Mouse (Mus musculus): ENCODE results near the gene Slc25a34. TPM values are rescaled to one million over a fixed set of nuclear protein-coding genes. Genes with fewer than 3 reads are reported as not detected.
A peak's percentile ranks its signal among the peaks of the same experiment; 100 is the strongest.

Slc25a34 gene
- polyA plus RNA-seq, 1 experiment from 2014 or later = 3.3 TPM

DNA sequence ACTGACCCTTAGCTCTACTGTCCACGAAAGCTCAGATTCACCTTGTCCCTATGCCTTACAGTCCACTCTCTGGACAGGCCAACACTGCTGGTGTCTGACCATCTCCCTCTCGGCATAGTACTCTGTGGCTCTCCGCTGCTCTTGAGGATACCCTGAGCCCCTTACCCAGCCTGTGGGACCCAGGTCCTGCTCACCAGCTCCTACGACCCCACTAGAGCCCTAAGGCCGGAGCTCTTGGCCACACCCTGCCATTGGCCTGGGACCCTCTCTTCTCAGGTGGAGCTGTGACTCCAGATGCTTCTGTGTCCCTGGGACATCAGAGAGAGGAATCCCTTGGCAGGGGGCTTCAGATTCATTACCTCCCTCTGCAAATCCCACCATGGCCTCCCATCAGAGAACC, 18.2 kb downstream of the Slc25a34 start:
- Histone ChIP-seq H3K9ac (no peak overlapping the region), H3K4me1 (replicated peaks) (peaks cover 23% of the 10 kb centered on the region), H3K9me3 (no peaks in the 10 kb centered on the region), H3K36me3 (no peaks in the 10 kb centered on the region), H3K27ac (0 out of 2 replicates have a peak overlapping the region, but pooled peaks have one; percentile 13), H3K4me2 (replicated peaks) (no peak overlapping the region), H3K4me3 (replicated peaks) (no peak overlapping the region), H3K27me3 (replicated peaks) (no peaks in the 10 kb centered on the region)
- 86% methylated on average over 5 of the region's 5 CpGs for WGBS
- no peak for ATAC-seq

DNA sequence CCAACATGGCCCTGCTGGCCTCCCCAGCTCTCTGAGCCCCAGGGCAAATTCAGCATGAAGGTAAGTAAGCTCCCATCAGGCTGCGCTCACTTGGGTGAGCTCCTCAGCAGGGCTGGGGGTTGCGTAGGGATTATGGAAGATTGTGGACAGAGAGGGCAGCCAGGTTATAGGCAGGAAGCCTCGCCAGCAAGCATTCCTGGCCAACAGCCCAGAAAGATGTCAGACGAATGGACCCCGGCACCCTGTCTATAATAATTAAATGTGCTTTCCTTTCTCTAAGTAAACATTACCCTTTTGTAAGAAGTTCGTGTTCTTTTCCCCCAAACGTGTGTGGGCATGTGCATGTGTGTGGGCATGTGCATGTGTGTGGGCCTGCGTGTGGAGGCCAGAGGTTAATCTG, 19.1 kb downstream of the Slc25a34 start:
- Histone ChIP-seq H3K27ac (peak overlapping the region; percentile 48; the same call in 1 of the 2 replicates), H3K36me3 (no peaks in the 10 kb centered on the region), H3K27me3 (replicated peaks) (no peaks in the 10 kb centered on the region), H3K9ac (no peak overlapping the region), H3K9me3 (no peaks in the 10 kb centered on the region), H3K4me2 (replicated peaks) (0 out of 2 replicates have a peak overlapping the region, but pooled peaks have one; percentile 17), H3K4me1 (replicated peaks) (peaks cover 29% of the 10 kb centered on the region), H3K4me3 (replicated peaks) (no peak overlapping the region)
- no peak for ATAC-seq
- WGBS = 39% methylated on average over 8 of the region's 8 CpGs

DNA sequence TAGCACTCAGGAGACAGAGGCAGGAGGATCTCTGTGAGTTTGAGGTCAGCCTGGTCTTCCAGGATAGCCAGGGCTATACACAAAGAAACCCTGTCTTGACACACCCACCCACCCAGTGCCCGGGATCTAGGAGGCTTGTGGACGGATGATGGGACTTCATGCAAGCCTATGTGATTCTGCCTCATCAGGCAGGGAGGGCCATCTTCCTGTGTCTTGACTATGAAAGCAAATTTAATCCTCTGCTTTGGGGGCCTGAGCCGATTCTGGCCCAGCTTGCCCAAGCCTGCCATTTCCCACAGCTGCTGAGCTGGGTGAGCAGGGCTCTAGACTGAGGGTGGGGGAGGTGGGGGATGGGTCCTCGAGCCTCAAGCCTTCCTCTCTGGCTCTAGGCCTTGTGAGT, 19.7 kb downstream of the Slc25a34 start:
- Histone ChIP-seq H3K4me1 (replicated peaks) (peaks cover 33% of the 10 kb centered on the region), H3K9me3 (no peaks in the 10 kb centered on the region), H3K4me2 (replicated peaks) (no peak overlapping the region), H3K27me3 (replicated peaks) (no peaks in the 10 kb centered on the region), H3K4me3 (replicated peaks) (no peak overlapping the region), H3K9ac (no peak overlapping the region), H3K27ac (peak overlapping the region; percentile 48; the same call in 1 of the 2 replicates), H3K36me3 (no peaks in the 10 kb centered on the region)
- WGBS = 70% methylated on average over 4 of the region's 4 CpGs
- no peak for ATAC-seq

DNA sequence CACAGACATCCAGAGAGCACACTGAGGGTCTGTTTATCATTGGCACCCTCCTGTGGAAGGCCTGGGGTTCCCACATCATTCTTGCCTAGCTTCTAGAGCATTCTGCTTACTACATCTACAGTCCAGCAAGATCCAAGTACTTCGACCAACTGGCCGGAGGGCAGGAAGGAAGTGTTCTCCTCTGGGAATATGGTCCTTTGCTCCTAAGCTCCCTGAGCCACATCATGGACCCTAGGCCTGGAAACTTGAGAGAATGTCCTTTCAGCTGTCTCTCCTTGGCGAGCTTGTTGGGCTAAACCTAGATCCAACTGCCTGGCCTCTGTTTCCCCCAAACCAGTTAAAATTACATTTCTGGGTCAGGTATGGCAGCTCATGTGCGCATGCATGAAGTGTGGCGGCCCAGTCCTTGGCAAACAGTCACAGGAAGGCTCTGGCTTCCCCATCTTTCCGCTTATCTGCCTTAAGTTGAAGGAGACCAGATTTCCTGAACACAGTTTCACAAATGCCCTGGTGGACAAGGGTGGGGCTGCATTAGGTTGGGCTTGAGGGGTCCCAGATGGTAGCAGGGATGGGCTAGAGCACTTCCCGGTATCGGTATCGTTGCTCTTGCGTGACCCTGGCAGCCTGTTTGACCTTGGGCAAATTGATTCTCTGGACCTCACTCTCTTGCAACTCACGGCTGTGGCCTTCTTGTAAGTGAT, 20.9 kb downstream of the Slc25a34 start:
- Histone ChIP-seq H3K9me3 (no peaks in the 10 kb centered on the region), H3K36me3 (no peaks in the 10 kb centered on the region), H3K4me3 (replicated peaks) (no peak overlapping the region), H3K27me3 (replicated peaks) (no peaks in the 10 kb centered on the region), H3K4me2 (replicated peaks) (no peak overlapping the region), H3K9ac (no peak overlapping the region), H3K4me1 (replicated peaks) (peaks cover 41% of the 10 kb centered on the region), H3K27ac (peak overlapping the region; percentile 22; the same call in 1 of the 2 replicates)
- 69% methylated on average over 11 of the region's 11 CpGs for WGBS
- no peak for ATAC-seq

DNA sequence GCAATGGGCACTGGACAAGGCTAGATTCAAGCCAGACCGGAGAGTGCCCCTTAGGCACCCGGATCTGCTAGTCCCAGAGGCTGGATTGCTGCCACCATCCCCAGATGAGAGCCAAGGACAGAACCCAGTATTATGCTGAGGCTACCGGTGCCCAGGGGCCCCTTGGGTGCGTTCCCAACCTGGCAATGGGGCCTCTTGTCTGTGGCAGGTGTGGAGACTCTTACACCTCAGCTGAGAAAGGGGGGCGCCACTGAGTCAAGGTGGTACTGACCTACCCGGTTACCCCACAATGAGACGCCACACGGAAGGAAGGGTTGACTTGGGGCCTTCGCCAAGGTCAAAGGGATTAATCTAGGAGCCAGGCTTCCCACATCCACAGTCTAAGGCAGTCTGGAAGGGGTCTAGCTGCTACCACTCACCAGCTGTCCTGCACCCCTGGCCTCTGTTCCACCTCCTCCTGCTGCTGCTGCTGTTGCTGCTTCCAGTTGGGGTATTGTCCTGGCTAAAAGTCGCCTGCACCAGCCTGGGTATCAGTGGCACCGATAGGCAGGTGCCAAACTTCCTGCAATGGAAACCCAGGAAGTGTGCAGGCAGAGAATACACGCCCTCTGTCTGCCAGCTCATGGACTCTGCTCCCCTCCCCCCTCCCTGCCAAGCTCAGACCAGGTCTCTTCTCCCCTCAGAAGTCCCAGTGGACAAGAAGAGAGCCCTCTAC, 22.3 kb downstream of the Slc25a34 start:
- no peak overlapping the region for H3K9ac ChIP-seq
- 0 out of 2 replicates have a peak overlapping the region, but pooled peaks have one; percentile 20 for H3K4me2 ChIP-seq (replicated peaks)
- H3K4me3 ChIP-seq (replicated peaks) = no peak overlapping the region
- H3K27me3 ChIP-seq (replicated peaks) = no peaks in the 10 kb centered on the region
- no peaks in the 10 kb centered on the region for H3K9me3 ChIP-seq
- no peaks in the 10 kb centered on the region for H3K36me3 ChIP-seq
- ATAC-seq = no peak
- no peak overlapping the region for H3K27ac ChIP-seq
- peaks cover 50% of the 10 kb centered on the region for H3K4me1 ChIP-seq (replicated peaks)
- 74% methylated on average over 12 of the region's 12 CpGs for WGBS

DNA sequence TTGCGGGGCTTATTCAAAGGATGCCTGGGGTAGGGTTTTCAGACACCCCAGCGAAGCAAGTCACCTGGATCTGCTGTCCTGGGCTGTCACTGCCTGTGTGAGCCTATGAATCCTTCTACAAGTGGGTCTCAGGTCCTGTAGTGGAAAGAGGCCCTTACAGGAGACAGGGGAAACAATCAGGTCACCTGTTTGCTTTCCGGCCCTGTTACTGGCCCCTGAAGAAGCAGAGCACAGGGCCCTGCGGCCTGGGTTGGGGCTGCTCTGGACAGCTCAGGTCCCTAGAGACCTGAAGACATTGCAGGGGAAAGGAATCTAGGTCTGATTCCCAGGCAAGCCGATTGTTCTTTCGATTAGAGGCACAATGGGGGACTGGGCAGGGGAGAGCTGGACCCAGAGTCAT, 23.3 kb downstream of the Slc25a34 start:
- Histone ChIP-seq H3K36me3 (no peaks in the 10 kb centered on the region), H3K27ac (peak overlapping the region; percentile 91), H3K9me3 (no peaks in the 10 kb centered on the region), H3K9ac (peak overlapping the region; percentile 84; the same call in 1 of the 2 replicates), H3K27me3 (replicated peaks) (no peaks in the 10 kb centered on the region), H3K4me1 (replicated peaks) (peaks cover 50% of the 10 kb centered on the region), H3K4me3 (replicated peaks) (peak overlapping the region; percentile 74; the same call in 1 of the 2 replicates), H3K4me2 (replicated peaks) (peak overlapping the region; percentile 90)
- WGBS = 41% methylated on average over 6 of the region's 6 CpGs
- ATAC-seq = peak; percentile 17; the same call in 1 of the 2 replicates

DNA sequence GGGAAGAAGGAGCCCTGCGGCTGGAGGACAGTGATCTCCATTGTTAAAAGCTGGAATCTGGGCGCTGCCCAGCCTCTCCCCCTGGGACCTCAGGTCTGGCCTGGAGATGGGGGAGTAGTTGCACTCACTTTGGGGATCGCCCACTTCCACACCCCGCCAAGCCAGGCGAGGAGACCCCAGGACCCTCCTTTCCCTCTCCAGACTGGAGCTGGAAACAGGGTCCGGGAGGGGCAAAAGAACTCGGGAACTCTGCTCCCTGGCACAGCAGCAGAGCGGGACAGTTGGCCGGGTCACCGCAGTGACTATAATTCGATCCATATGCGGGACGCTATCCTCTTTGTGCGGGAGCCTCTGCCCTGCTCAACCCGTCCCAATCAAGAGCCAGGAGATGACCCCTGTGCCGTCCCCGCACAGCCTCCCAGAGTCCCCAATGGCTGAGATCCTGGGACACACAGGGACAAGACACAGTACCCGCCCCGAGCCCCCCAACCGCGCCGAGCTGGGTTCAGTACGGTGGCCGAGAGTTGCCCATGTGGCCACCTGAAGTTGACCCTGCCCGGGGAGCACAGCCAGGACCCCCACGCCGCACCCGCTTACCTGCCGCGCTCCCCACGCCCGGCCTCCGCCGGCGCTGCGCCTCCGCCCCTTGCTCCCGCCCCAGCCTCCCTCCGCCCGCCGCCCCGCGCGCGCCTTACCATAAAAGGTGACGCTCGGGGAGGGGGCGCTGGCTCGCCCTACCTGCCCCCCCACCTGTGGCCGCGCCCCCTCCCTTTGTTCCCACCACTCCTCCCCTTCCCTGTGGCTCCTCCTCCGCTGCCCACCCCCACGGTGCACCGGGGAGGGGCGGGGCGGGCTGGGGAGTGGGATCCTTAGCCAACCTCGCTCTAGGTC, 24.1 kb downstream of the Slc25a34 start:
- peaks cover 44% of the 10 kb centered on the region for H3K4me1 ChIP-seq (replicated peaks)
- H3K27ac ChIP-seq = peak overlapping the region; percentile 91
- H3K4me2 ChIP-seq (replicated peaks) = peak overlapping the region; percentile 90
- H3K36me3 ChIP-seq = peaks cover 7% of the 10 kb centered on the region
- peak overlapping the region; percentile 74 for H3K4me3 ChIP-seq (replicated peaks)
- H3K9ac ChIP-seq = peak overlapping the region; percentile 84
- WGBS = under 1% methylated on average over 43 of the region's 57 CpGs
- H3K27me3 ChIP-seq (replicated peaks) = no peaks in the 10 kb centered on the region
- no peaks in the 10 kb centered on the region for H3K9me3 ChIP-seq
- peak; percentile 29 for ATAC-seq

DNA sequence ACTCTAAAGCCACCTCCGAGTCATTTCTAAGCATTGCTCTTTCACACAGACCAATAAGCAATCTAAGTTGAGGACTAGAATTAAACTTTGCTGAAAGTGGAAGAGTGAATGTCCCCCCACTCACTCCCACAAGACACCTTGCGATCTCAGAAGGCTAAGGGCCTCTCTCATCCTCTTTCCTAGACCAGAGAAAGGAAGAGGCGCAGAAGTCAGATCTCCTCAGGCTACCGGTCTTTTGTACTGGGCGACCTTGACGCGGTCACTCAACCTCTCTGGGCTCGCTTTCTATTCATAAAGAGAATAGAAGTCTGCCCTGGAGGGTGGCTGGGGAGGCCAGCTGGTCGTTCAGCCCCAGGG, 24.7 kb downstream of the Slc25a34 start:
- Histone ChIP-seq H3K36me3 (peaks cover 12% of the 10 kb centered on the region), H3K4me1 (replicated peaks) (peaks cover 38% of the 10 kb centered on the region), H3K4me3 (replicated peaks) (peak overlapping the region; percentile 74), H3K4me2 (replicated peaks) (peak overlapping the region; percentile 90), H3K27me3 (replicated peaks) (no peaks in the 10 kb centered on the region), H3K27ac (peak overlapping the region; percentile 91), H3K9me3 (no peaks in the 10 kb centered on the region), H3K9ac (peak overlapping the region; percentile 84)
- no peak for ATAC-seq
- WGBS = under 1% methylated on average over 9 of the region's 9 CpGs

DNA sequence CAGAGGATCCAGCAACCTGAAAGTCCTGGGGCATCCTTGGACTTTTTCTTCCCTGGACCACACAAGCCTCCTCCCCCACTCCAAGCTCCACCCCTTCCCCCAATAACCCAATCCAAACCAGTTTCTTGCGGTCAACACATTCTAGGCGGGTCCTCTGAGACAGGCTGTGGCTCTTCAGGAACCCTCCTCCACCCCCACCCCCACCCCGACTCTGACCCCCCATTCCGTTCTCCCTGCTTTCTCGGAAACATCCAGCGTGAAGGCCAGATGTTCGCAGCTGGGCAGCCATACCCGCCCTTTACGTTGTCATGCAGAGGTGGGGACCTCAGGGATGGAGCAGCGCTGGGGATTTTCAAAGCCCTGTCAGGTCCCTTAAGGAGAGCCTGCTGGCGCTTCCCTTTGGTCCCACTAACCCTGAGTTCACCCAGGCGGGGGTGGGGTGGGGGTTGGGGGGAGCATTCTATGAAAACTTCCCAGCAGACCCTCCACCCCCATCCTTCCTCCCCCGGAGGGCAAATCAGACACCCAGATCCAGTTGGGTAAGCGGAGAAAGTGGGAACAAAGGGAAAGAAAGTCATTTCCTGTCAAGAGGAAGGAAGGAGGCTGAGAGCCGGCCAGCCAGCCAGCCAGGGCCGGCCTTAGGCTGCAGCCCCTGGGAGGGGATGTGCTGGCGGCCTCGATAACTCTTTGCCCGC, 25.3 kb downstream of the Slc25a34 start:
- Histone ChIP-seq H3K4me1 (replicated peaks) (peaks cover 36% of the 10 kb centered on the region), H3K4me2 (replicated peaks) (peak overlapping the region; percentile 90), H3K36me3 (peaks cover 12% of the 10 kb centered on the region), H3K4me3 (replicated peaks) (peak overlapping the region; percentile 74), H3K27ac (peak overlapping the region; percentile 91), H3K9me3 (no peaks in the 10 kb centered on the region), H3K27me3 (replicated peaks) (no peaks in the 10 kb centered on the region), H3K9ac (peak overlapping the region; percentile 84)
- WGBS = 3% methylated on average over 19 of the region's 19 CpGs
- peak; percentile 57 for ATAC-seq

DNA sequence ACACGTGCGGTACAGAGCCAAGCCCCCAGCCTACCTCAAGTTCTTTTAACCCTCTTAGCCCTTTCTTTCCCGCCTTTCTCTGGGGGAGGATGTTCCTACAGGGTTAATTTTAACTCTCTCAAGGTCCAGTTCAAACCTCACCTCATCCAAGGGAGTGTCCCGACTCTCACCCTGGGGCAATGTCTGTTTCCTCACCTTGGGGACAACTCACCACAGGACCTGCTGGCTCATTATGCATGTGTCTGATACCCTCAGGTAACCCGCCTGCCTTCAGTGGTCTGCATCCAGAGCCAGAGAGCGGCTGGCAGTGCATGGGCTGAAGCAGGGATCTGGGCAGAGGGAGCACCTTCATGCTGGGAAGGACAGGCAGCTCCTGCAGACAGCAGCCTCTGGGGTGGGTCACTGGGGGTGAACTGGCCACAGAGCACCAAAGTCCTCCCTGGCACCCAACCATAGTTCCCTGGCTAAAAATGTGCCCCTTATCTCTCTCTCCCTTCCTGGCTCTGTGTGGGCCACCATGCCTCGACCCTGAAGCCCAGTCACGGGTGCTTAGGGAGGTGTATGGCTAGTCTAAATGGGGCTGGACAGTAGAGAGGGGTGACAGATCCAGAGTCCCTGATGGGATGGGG, 26.8 kb downstream of the Slc25a34 start:
- WGBS = 80% methylated on average over 8 of the region's 8 CpGs
- Histone ChIP-seq H3K4me3 (replicated peaks) (no peak overlapping the region), H3K36me3 (peaks cover 16% of the 10 kb centered on the region), H3K27ac (no peak overlapping the region), H3K9ac (no peak overlapping the region), H3K9me3 (no peaks in the 10 kb centered on the region), H3K27me3 (replicated peaks) (no peaks in the 10 kb centered on the region), H3K4me1 (replicated peaks) (peaks cover 36% of the 10 kb centered on the region), H3K4me2 (replicated peaks) (no peak overlapping the region)
- no peak for ATAC-seq

DNA sequence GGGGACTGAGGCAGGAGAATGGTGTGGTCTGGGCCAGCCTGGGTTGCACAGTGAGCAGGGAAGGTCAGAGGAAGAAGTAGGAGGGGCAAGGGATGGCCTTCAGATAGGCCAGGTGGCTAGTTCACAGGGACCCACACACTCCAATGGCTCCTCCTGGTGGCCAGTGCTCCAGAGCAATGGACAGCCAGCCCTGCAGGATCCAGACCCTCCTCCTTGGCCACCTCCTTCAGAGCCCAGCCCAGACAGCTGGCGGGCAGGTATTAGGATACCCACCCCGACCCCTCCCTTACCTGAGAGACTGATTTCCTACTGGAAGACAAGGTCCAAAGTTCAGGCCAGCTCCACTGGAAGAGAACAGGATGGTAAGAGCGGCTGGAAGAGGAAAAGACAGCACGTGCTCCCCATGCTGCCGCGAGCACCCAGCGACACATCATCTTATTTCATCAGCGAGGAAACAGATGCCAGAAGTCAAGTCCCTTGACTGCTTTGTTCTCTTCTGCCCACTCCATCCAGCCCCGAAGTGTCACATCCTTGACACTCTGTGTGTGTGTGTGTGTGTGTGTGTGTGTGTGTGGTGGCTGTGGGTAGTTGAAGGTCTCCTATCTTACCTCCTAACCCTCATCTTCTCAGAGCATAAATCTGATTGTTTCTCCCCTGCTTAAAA, 27.9 kb downstream of the Slc25a34 start:
- Histone ChIP-seq H3K4me2 (replicated peaks) (no peak overlapping the region; the same call in 1 of the 2 replicates), H3K4me1 (replicated peaks) (peaks cover 32% of the 10 kb centered on the region), H3K9ac (no peak overlapping the region), H3K4me3 (replicated peaks) (no peak overlapping the region), H3K27me3 (replicated peaks) (no peaks in the 10 kb centered on the region), H3K36me3 (peaks cover 16% of the 10 kb centered on the region), H3K27ac (peak overlapping the region; percentile 54; the same call in 1 of the 2 replicates), H3K9me3 (no peaks in the 10 kb centered on the region)
- ATAC-seq = peak; percentile 59
- 57% methylated on average over 9 of the region's 9 CpGs for WGBS

Data from intestine, embryonic 15.5 days (tissue).